Mouse (Mus musculus): ENCODE measurements around the gene Clpp. TPM values are rescaled to one million over a fixed set of nuclear protein-coding genes. Genes with fewer than 3 reads are reported as not detected.
A peak's percentile ranks its signal among the peaks of the same experiment; 100 is the strongest.

Gene Clpp
- polyA plus RNA-seq, 1 experiment, result 154 TPM

DNA sequence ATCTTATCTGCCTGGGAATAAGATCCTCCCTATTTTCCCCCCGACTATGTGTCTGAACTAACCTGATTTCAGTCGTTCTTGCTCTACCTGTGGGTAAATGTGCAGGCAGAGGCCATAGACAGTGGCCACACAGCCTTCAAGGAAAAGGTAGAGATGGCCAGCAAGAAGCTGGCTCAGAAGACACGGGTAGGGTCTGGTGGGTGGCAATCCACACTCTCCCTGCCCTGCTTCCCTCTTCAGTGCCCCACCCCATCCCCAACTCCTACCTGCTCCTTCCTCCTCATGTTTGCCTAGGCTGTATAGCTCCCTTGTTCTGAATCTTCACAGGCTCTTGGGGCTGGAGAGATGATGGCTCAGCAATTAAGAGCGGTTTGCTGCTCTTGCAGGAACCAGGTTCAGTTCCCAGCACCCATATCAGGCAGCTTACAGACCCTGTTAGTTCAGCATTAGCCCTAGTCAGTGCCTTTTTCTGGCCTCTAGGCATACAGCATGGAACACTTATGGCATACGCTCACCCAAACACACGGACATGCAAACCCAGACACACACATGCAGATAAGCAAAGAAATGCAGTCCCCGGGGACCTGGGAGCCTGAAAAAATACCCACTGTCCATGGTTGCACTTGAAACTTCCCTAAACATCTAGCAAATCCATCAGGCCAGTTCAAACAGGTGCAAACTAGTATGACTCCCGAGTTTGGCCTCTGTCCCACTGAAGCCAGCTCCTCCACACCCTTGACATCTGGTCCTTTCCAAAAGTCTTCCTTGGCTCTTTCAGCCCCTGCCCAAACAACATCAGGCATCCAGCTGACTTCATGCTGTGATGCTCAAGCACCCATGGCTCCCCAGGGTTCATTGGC, 13.3 kb upstream of the Clpp start:
- Histone ChIP-seq H3ac (ENCODE audit: control insufficient read depth, insufficient read length) (no peak overlapping the region), H3K4me3 (no peak overlapping the region), H3K36me3 (ENCODE audit: control insufficient read depth, insufficient read depth) (no peaks in the 10 kb centered on the region), H3K4me2 (ENCODE audit: low read depth) (no peak overlapping the region), H3K79me2 (ENCODE audit: control insufficient read depth, insufficient read depth) (no peaks in the 10 kb centered on the region), H3K27me3 (ENCODE audit: control insufficient read depth, insufficient read depth, insufficient read length) (peaks cover 56% of the 10 kb centered on the region)
- no peak for TF ChIP-seq SRF (IDR thresholded peaks at IDR 0.05; ENCODE audit: control insufficient read depth, insufficient read length, low read depth)
- peak in 1 of 3 experiments; percentile 13 for TF ChIP-seq MYOD1 (IDR thresholded peaks at IDR 0.05; ENCODE audit: control insufficient read depth in 1 of 3, insufficient read length in 2 of 3, low read depth in 2 of 3)
- TF ChIP-seq E2F4 (IDR thresholded peaks at IDR 0.05; ENCODE audit: insufficient read depth), result no peak
- TF ChIP-seq CEBPB (IDR thresholded peaks at IDR 0.05; ENCODE audit: insufficient read depth, poor library complexity, severe bottlenecking), result no peak

- H3K4me3 ChIP-seq, result no peak overlapping the region
- H3K27me3 ChIP-seq (ENCODE audit: control insufficient read depth, insufficient read depth, insufficient read length), result peaks cover 49% of the 10 kb centered on the region
- no peaks in the 10 kb centered on the region for H3K79me2 ChIP-seq (ENCODE audit: control insufficient read depth, insufficient read depth)
- H3K4me2 ChIP-seq (ENCODE audit: low read depth), result no peak overlapping the region
- TF ChIP-seq E2F4 (IDR thresholded peaks at IDR 0.05; ENCODE audit: insufficient read depth) (no peak), POLR2AphosphoS2 (IDR thresholded peaks at IDR 0.05; ENCODE audit: insufficient read length, low read depth) (no peak), REST (IDR thresholded peaks at IDR 0.05; ENCODE audit: insufficient read depth, insufficient read length) (no peak), SRF (IDR thresholded peaks at IDR 0.05; ENCODE audit: control insufficient read depth, insufficient read length, low read depth) (no peak), TCF12 (IDR thresholded peaks at IDR 0.05; ENCODE audit: insufficient read depth, poor library complexity, severe bottlenecking) (no peak), POLR2A (IDR thresholded peaks at IDR 0.05; ENCODE audit: insufficient read length, low read depth) (no peak), TCF3 (IDR thresholded peaks at IDR 0.05; ENCODE audit: insufficient read length, low read depth) (no peak), CEBPB (IDR thresholded peaks at IDR 0.05; ENCODE audit: insufficient read depth, poor library complexity, severe bottlenecking) (no peak), MYOG (IDR thresholded peaks at IDR 0.05; ENCODE audit: control insufficient read depth in 1 of 3, insufficient read depth in 1 of 3, insufficient read length in 2 of 3, low read depth in 2 of 3) (no peak)
- H3ac ChIP-seq (ENCODE audit: control insufficient read depth, insufficient read length), result no peak overlapping the region
- no peaks in the 10 kb centered on the region for H3K36me3 ChIP-seq (ENCODE audit: control insufficient read depth, insufficient read depth)
Observed at GRCm38 (mm10) chr17:56979524-56979923, 10.6 kb upstream of the Clpp start.

DNA sequence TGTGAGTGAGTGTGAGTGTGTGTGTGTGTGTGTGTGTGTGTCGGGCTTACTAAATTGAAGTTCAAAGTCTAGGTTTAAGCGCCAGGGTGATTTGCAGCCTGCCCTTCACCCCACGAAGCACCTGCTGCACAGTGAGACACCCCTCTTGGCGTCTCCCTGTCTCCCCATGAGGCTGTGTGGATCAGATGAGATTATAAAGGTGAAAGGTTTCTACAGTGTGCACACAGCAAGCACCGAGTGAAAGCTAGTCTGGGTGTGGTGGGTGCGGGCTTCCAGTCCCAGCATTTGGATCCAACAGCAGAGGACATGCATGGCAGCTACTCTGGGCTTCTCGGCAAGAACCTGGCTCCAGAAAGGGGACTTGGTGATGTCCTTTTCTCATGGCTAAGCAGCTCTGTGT, 9.1 kb upstream of the Clpp start:
- Histone ChIP-seq H3K79me2 (ENCODE audit: control insufficient read depth, insufficient read depth) (no peaks in the 10 kb centered on the region), H3K4me3 (no peak overlapping the region), H3K27me3 (ENCODE audit: control insufficient read depth, insufficient read depth, insufficient read length) (peaks cover 35% of the 10 kb centered on the region), H3ac (ENCODE audit: control insufficient read depth, insufficient read length) (no peak overlapping the region), H3K36me3 (ENCODE audit: control insufficient read depth, insufficient read depth) (no peaks in the 10 kb centered on the region), H3K4me2 (ENCODE audit: low read depth) (no peak overlapping the region)
- TF ChIP-seq MYOG (IDR thresholded peaks at IDR 0.05; ENCODE audit: control insufficient read depth in 1 of 3, insufficient read depth in 1 of 3, insufficient read length in 2 of 3, low read depth in 2 of 3), result no peak
- TF ChIP-seq POLR2AphosphoS2 (IDR thresholded peaks at IDR 0.05; ENCODE audit: insufficient read length, low read depth), result no peak
- TF ChIP-seq SRF (IDR thresholded peaks at IDR 0.05; ENCODE audit: control insufficient read depth, insufficient read length, low read depth), result no peak
- no peak for TF ChIP-seq E2F4 (IDR thresholded peaks at IDR 0.05; ENCODE audit: insufficient read depth)
- no peak for TF ChIP-seq USF1 (IDR thresholded peaks at IDR 0.05; ENCODE audit: low read depth)
- TF ChIP-seq REST (IDR thresholded peaks at IDR 0.05; ENCODE audit: insufficient read depth, insufficient read length), result no peak
- no peak for TF ChIP-seq CEBPB (IDR thresholded peaks at IDR 0.05; ENCODE audit: insufficient read depth, poor library complexity, severe bottlenecking)
- no peak for TF ChIP-seq MAX (IDR thresholded peaks at IDR 0.05; ENCODE audit: low read depth)
- TF ChIP-seq TCF3 (IDR thresholded peaks at IDR 0.05; ENCODE audit: insufficient read length, low read depth), result no peak
- TF ChIP-seq TCF12 (IDR thresholded peaks at IDR 0.05; ENCODE audit: insufficient read depth, poor library complexity, severe bottlenecking), result no peak
- TF ChIP-seq POLR2A (IDR thresholded peaks at IDR 0.05; ENCODE audit: insufficient read length, low read depth), result no peak

DNA sequence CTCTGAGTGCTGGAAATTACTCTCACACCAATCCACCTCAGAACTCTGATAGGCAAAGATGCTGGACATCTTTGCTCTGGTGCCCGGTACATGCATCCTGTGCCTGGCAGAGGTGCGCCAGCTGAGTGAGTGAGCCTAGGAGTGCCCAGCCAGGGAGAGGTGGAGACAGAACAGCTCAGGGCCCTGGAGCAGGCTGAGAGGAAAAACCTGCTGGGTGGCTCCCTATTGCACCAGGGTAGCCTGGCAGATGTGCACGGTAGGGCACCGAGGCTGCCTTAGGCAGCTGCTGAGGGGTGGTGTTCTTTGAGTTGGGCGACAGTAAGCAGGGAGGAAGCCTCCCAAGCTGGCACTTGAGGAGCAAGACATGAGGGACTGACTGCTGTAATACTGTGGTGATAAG, 8.1 kb upstream of the Clpp start, which contains the start of gene Acer1:
Acer1 (minus strand) TSS at position 114 of the 400 bp plus-strand sequence.
- Histone ChIP-seq H3K4me3 (no peak within 1 kb of the TSS), H3K79me2 (ENCODE audit: control insufficient read depth, insufficient read depth) (no peaks in the 10 kb centered on the region), H3ac (ENCODE audit: control insufficient read depth, insufficient read length) (no peak within 1 kb of the TSS), H3K27me3 (ENCODE audit: control insufficient read depth, insufficient read depth, insufficient read length) (peaks cover 26% of the 10 kb centered on the region), H3K36me3 (ENCODE audit: control insufficient read depth, insufficient read depth) (no peaks in the 10 kb centered on the region), H3K4me2 (ENCODE audit: low read depth) (no peak within 1 kb of the TSS)
- TF ChIP-seq E2F4 (IDR thresholded peaks at IDR 0.05; ENCODE audit: insufficient read depth), result no peak
- TF ChIP-seq SRF (IDR thresholded peaks at IDR 0.05; ENCODE audit: control insufficient read depth, insufficient read length, low read depth), result no peak
- TF ChIP-seq REST (IDR thresholded peaks at IDR 0.05; ENCODE audit: insufficient read depth, insufficient read length), result no peak
- TF ChIP-seq TCF3 (IDR thresholded peaks at IDR 0.05; ENCODE audit: insufficient read length, low read depth), result no peak
- TF ChIP-seq MAX (IDR thresholded peaks at IDR 0.05; ENCODE audit: low read depth), result no peak
- no peak for TF ChIP-seq MYOD1 (IDR thresholded peaks at IDR 0.05; ENCODE audit: control insufficient read depth in 1 of 3, insufficient read length in 2 of 3, low read depth in 2 of 3)
- TF ChIP-seq USF1 (IDR thresholded peaks at IDR 0.05; ENCODE audit: low read depth), result no peak
- TF ChIP-seq POLR2AphosphoS2 (IDR thresholded peaks at IDR 0.05; ENCODE audit: insufficient read length, low read depth), result no peak
- TF ChIP-seq POLR2A (IDR thresholded peaks at IDR 0.05; ENCODE audit: insufficient read length, low read depth), result no peak
- TF ChIP-seq CEBPB (IDR thresholded peaks at IDR 0.05; ENCODE audit: insufficient read depth, poor library complexity, severe bottlenecking), result no peak
- no peak for TF ChIP-seq TCF12 (IDR thresholded peaks at IDR 0.05; ENCODE audit: insufficient read depth, poor library complexity, severe bottlenecking)
- no peak for TF ChIP-seq MYOG (IDR thresholded peaks at IDR 0.05; ENCODE audit: control insufficient read depth in 1 of 3, insufficient read depth in 1 of 3, insufficient read length in 2 of 3, low read depth in 2 of 3)
